Mouse (Mus musculus) neural tube, embryonic 15.5 days (tissue): ENCODE measurements around the gene Adh6b. TPM values are rescaled to one million over a fixed set of nuclear protein-coding genes. Genes with fewer than 3 reads are reported as not detected.

Experiments used
- polyA plus RNA-seq: library from polyadenylated mRNA; unstranded; fragments of >200 nt; fragmentation: Nextera tagmentation; extraction: Ambion mirVana; gene quantifications from 2 replicates; pipeline ENCODE4 v1.2.1, GENCODE M21; 2015

Adh6b gene
- polyA plus RNA-seq, 1 experiment from 2014 or later: 0.55 TPM

Other genes with a start within 250 kb of the Adh6b start
- 8.4 and 9.4 TPM in 2 replicates for gene Trmt10a, start 198.3 kb upstream of the Adh6b start, polyA plus RNA-seq
- gene Mttp, start 196.8 kb upstream of the Adh6b start, polyA plus RNA-seq: 8.5 and 9.4 TPM in 2 replicates
- not detected in 2 replicates for gene 4930579F01Rik, start 147.9 kb upstream of the Adh6b start, polyA plus RNA-seq
- 0.44 and 0.66 TPM in 2 replicates for gene Adh7, start 124.0 kb upstream of the Adh6b start, polyA plus RNA-seq
- 3.2 and 6.4 TPM in 2 replicates for gene Adh1, start 80.8 kb upstream of the Adh6b start, polyA plus RNA-seq
- gene Adh6a, start 28.5 kb upstream of the Adh6b start, polyA plus RNA-seq: 0.12 TPM in 1 of 2 replicates, not detected in the other
- gene Adh4, start 73.7 kb downstream of the Adh6b start, polyA plus RNA-seq: not detected in 2 replicates
- gene Adh5, start 101.3 kb downstream of the Adh6b start, polyA plus RNA-seq: 179 and 188 TPM in 2 replicates
- 47.0 and 47.5 TPM in 2 replicates for gene Metap1, start 147.7 kb downstream of the Adh6b start, polyA plus RNA-seq
- 320 and 328 TPM in 2 replicates for gene Eif4e, start 184.4 kb downstream of the Adh6b start, polyA plus RNA-seq